Mouse (Mus musculus) common myeloid progenitor, adult 5-6 weeks (primary cell): ENCODE data around the gene Dock4. TPM values are rescaled to one million over a fixed set of nuclear protein-coding genes. Genes with fewer than 3 reads are reported as not detected.

Experiments used
- ATAC-seq: replicated peaks from 2 replicates; pipeline ENCODE4 v1.8.0; 2016; ENCODE audit warnings: low read depth, mild to moderate bottlenecking, moderate TSS enrichment, inconsistent platforms; ENCODE audit not compliant: poor library complexity, severe bottlenecking
- total RNA-seq: library from RNA; stranded (forward); fragments of 200-1000, 187-1606 nt; gene quantifications from 2 replicates; pipeline ENCODE4 v1.2.3, GENCODE M21; 2017

Gene Dock4
- total RNA-seq, 1 experiment from 2014 or later, result 1.1 TPM

GRCm38 (mm10) chr12:40622926-40623325, 177.2 kb downstream of the Dock4 start:
- no peak for ATAC-seq

GRCm38 (mm10) chr12:40626521-40626920, 180.8 kb downstream of the Dock4 start:
- peak; percentile 100 for ATAC-seq

GRCm38 (mm10) chr12:40633242-40633641, 187.5 kb downstream of the Dock4 start:
- ATAC-seq, result no peak

DNA sequence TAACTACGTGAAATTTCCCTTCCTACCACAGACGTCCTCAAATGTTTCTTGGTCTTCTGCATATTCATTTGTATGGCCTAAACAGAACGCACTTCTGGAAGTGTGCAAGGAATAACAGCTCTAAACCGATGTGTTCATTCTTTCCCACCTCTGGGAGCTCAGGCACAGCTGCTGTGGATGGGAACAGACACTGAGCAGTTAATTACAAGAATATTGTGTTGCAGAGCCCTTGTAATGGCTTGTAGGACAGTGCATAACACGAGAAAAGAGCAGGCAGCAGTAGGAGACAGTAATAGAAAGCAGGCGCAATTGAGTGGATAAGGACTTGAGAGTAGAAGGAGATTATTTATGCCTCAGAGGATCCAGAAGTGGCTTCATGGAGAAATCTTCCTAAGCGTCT, 188.4 kb downstream of the Dock4 start:
- ATAC-seq, result no peak

DNA sequence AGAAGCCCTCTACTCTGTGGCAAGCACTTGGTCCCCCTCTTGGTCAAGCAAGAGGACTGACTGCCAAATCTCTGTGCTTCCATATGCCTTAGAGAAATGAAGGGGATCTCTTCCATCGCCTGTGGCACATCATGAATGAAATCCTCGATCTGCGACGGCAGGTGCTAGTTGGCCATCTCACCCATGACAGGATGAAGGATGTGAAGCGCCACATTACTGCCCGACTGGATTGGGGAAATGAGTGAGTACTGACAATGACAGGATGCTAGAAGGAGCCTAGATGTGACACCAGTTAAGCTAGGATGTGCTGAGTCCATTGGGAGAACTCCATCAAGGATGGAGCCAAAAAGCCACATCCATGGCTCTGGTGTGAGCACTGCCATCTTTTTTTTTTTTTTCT, 190.2 kb downstream of the Dock4 start:
- no peak for ATAC-seq

DNA sequence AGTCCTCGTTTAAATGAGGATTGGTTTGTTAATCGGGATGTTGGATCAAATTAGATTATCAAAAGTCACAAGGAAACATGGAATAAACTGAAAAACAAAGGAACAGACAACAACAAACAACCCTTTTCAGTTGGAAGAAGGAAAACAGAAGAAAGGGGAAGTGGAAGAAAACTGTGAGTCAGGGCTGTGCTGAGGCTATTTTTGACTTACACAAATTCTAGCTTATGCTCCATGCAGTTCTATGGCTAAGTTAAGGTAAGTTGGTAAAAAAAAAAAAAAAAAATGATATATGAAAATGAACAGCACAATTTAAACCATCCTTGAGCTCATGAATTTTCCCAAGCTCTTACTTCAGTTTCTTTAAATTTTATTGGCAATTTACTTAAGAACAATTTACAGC, 191.7 kb downstream of the Dock4 start:
- ATAC-seq, result 0 out of 2 replicates have a peak, but pooled peaks have one; percentile 52

GRCm38 (mm10) chr12:40645869-40646268, 200.1 kb downstream of the Dock4 start:
- no peak for ATAC-seq

GRCm38 (mm10) chr12:40654312-40654711, 208.6 kb downstream of the Dock4 start:
- ATAC-seq, result no peak

- ATAC-seq, result no peak; the same call in 1 of the 2 replicates
Observed at GRCm38 (mm10) chr12:40655861-40656260, 210.1 kb downstream of the Dock4 start.

DNA sequence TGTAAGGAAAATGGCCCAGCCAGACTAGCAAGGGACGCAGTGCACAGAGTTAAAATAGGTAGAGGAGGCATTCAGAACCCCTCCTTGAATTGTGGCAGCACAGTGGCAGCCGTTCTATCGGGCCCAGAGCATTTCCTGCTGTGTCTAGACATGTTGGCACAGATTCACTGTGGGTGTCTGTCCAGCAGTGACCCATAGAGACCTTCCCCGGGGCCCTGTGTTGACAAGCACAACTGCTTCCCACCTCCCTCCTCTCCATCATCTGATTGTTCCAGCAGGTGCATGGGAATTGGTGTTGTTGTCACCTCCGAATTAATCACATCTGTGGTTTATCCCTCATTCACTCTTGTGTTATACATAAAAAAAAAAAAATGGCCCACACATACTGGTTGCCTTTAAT, 210.7 kb downstream of the Dock4 start:
- ATAC-seq, result no peak

- no peak for ATAC-seq
Observed at GRCm38 (mm10) chr12:40657229-40657885, 211.6 kb downstream of the Dock4 start.

DNA sequence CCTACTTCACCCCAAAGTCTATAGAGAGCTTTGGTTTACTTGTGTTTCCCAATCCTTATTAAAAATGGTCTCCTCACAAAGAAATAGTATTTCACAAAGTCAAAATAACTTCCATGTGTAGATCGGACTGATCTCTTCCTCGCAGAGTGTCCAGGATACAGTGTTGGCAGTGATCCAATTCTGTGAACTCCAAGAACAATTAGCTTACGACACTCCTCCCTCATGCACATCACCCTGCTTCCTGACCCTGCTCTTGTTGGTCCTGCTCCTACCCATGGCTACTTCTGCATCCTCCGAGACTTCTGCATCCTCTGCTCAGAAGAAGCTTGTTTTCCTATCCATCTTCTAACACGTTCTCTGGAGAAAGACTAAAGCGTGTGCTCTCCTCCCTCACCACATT, 213.9 kb downstream of the Dock4 start:
- no peak for ATAC-seq

DNA sequence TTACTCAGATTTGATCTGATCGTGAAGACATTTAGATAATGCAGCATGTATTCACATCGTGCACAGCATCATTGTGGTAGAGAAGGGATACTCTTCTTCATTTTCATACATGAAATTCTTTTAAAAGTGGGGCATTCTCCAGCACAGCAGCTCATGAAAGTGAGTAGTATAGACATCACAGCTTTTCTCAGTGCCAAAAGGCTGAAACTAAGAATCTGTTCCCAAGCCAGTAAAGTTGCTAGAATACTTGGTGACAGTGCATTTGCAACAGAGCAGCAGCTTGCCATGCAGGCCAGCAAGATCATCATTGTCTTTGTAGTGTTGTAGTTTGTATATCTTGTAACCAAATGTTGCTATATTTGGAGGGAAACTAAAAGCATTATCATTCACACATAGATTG, 223.7 kb downstream of the Dock4 start:
- ATAC-seq, result no peak

DNA sequence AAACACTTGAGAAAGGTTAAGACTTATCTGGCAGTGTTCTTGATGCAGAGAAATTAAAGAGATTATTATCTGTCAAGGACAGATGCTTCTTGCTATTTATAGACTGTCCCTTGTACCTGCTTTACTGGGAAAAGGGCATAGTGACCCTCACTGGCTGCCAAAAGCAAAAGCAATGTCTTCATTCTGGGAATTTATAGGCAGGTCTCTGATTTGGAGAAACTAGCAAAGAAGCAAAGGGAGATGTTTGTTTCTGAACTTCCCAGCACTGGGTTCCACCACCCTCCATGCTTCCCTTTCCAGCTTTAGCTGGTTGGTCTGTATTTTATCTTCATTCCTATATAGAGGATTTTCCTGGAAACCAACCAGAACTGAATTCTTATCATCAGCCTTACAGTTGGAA, 225.0 kb downstream of the Dock4 start:
- ATAC-seq, result no peak

- ATAC-seq, result no peak
Observed at GRCm38 (mm10) chr12:40679713-40680112, 234.0 kb downstream of the Dock4 start.

GRCm38 (mm10) chr12:40680551-40680950, 234.8 kb downstream of the Dock4 start:
- peak; percentile 99 for ATAC-seq

GRCm38 (mm10) chr12:40691444-40691843, 245.7 kb downstream of the Dock4 start:
- ATAC-seq, result no peak

DNA sequence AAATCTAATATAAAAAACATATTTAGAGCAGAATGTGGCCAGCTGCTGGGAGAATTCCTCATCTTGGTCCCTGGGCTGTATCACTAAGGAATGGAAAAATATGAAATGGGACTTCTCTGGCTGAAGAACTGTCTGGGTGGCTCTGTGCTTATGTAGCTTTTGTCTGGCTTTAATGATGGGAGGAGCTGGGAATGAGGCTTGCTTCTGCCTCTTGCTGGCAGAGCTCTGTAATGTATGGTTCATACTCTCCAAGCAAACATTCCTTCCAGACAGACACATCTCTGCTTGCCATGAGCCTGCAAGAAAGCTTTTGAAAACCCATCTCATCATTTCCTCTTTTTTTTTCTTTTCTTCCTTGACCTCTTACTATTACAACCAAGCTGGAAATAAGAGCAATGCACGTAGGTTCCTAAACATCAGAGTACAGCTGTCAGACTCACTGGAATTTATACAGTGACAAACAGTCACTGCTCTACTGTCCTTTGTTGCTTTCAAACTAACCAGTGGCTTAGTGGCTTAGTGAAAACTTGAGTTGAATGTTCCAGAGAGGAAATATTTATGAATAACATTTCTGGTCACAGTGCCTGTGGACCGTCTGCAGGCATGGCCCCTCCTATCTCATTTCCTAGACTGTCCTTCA, 248.4 kb downstream of the Dock4 start:
- no peak for ATAC-seq

GRCm38 (mm10) chr12:40698330-40698729, 252.6 kb downstream of the Dock4 start:
- no peak for ATAC-seq

GRCm38 (mm10) chr12:40702233-40702792, 256.6 kb downstream of the Dock4 start:
- no peak for ATAC-seq

- ATAC-seq, result no peak
Observed at GRCm38 (mm10) chr12:40704296-40704695, 258.5 kb downstream of the Dock4 start.

- no peak for ATAC-seq
Observed at GRCm38 (mm10) chr12:40707108-40707507, 261.4 kb downstream of the Dock4 start.
